Mouse (Mus musculus): ENCODE results near the gene Dgkg. TPM values are rescaled to one million over a fixed set of nuclear protein-coding genes. Genes with fewer than 3 reads are reported as not detected.

Dgkg gene
- total and polyA plus RNA-seq, 2 experiments from 2014 or later, result 6.1 to 12.5 TPM

GRCm38 (mm10) chr16:22460960-22461359 is 196.1 kb downstream of the Dgkg start:
- no peaks in the 10 kb centered on the region for H3K27me3 ChIP-seq (ENCODE audit: insufficient read depth, low read length)
- H3K36me3 ChIP-seq (ENCODE audit: insufficient read depth, low read length), result no peaks in the 10 kb centered on the region
- no peak overlapping the region for H3K4me2 ChIP-seq (ENCODE audit: low read depth, low read length)
- no peak overlapping the region for H3K4me3 ChIP-seq (ENCODE audit: low read length)
- DNase-seq (ENCODE audit: low spot score) (no peak), ATAC-seq (no peak)
- WGBS, result 85% methylated on average over 1 of the region's 1 CpGs
- no peak overlapping the region for H3K9ac ChIP-seq (replicated peaks; ENCODE audit: low read length)
- no peak for TF ChIP-seq CTCF (IDR thresholded peaks at IDR 0.05; ENCODE audit: low read depth)
- no peaks in the 10 kb centered on the region for H3K4me1 ChIP-seq (ENCODE audit: insufficient read depth, low read length)
- no peak overlapping the region for H3K27ac ChIP-seq
- no peaks in the 10 kb centered on the region for H3K9me3 ChIP-seq (ENCODE audit: low read length)

- Histone ChIP-seq H3K4me2 (ENCODE audit: low read depth, low read length) (no peak overlapping the region), H3K4me3 (ENCODE audit: low read length) (no peak overlapping the region), H3K27ac (no peak overlapping the region), H3K9me3 (ENCODE audit: low read length) (no peaks in the 10 kb centered on the region), H3K27me3 (ENCODE audit: insufficient read depth, low read length) (no peaks in the 10 kb centered on the region), H3K36me3 (ENCODE audit: insufficient read depth, low read length) (no peaks in the 10 kb centered on the region), H3K9ac (replicated peaks; ENCODE audit: low read length) (no peak overlapping the region), H3K4me1 (ENCODE audit: insufficient read depth, low read length) (no peaks in the 10 kb centered on the region)
- no peak for DNase-seq (ENCODE audit: low spot score)
- ATAC-seq, result no peak
- no peak for TF ChIP-seq CTCF (IDR thresholded peaks at IDR 0.05; ENCODE audit: low read depth)
- WGBS, result 89% methylated on average over 9 of the region's 9 CpGs
Observed at GRCm38 (mm10) chr16:22452082-22452481, 204.9 kb downstream of the Dgkg start.

GRCm38 (mm10) chr16:22448093-22448492 is 208.9 kb downstream of the Dgkg start:
- WGBS, result 59% methylated on average over 6 of the region's 6 CpGs
- no peak for DNase-seq (ENCODE audit: low spot score)
- H3K27me3 ChIP-seq (ENCODE audit: insufficient read depth, low read length), result no peaks in the 10 kb centered on the region
- no peak for ATAC-seq
- H3K4me2 ChIP-seq (ENCODE audit: low read depth, low read length), result no peak overlapping the region
- no peak for TF ChIP-seq CTCF (IDR thresholded peaks at IDR 0.05; ENCODE audit: low read depth)
- H3K36me3 ChIP-seq (ENCODE audit: insufficient read depth, low read length), result no peaks in the 10 kb centered on the region
- no peaks in the 10 kb centered on the region for H3K4me1 ChIP-seq (ENCODE audit: insufficient read depth, low read length)
- H3K4me3 ChIP-seq (ENCODE audit: low read length), result no peak overlapping the region
- no peaks in the 10 kb centered on the region for H3K9me3 ChIP-seq (ENCODE audit: low read length)
- no peak overlapping the region for H3K27ac ChIP-seq
- H3K9ac ChIP-seq (replicated peaks; ENCODE audit: low read length), result no peak overlapping the region

- no peak overlapping the region for H3K9ac ChIP-seq (replicated peaks; ENCODE audit: low read length)
- no peaks in the 10 kb centered on the region for H3K9me3 ChIP-seq (ENCODE audit: low read length)
- DNase-seq (ENCODE audit: low spot score) (no peak), ATAC-seq (no peak)
- H3K4me1 ChIP-seq (ENCODE audit: insufficient read depth, low read length), result 0 out of 2 replicates have a peak, but pooled peaks cover 9% of the 10 kb centered on the region
- WGBS, result 75% methylated on average over 6 of the region's 6 CpGs
- no peak overlapping the region for H3K4me3 ChIP-seq (ENCODE audit: low read length)
- no peak overlapping the region for H3K27ac ChIP-seq
- no peak for TF ChIP-seq CTCF (IDR thresholded peaks at IDR 0.05; ENCODE audit: low read depth)
- H3K36me3 ChIP-seq (ENCODE audit: insufficient read depth, low read length), result no peaks in the 10 kb centered on the region
- no peak overlapping the region for H3K4me2 ChIP-seq (ENCODE audit: low read depth, low read length)
- no peaks in the 10 kb centered on the region for H3K27me3 ChIP-seq (ENCODE audit: insufficient read depth, low read length)
Observed at GRCm38 (mm10) chr16:22444786-22445185, 212.2 kb downstream of the Dgkg start.

GRCm38 (mm10) chr16:22442202-22442601 is 214.8 kb downstream of the Dgkg start:
- Histone ChIP-seq H3K4me1 (ENCODE audit: insufficient read depth, low read length) (0 out of 2 replicates have a peak, but pooled peaks cover 9% of the 10 kb centered on the region), H3K9me3 (ENCODE audit: low read length) (no peaks in the 10 kb centered on the region), H3K36me3 (ENCODE audit: insufficient read depth, low read length) (no peaks in the 10 kb centered on the region), H3K27ac (no peak overlapping the region), H3K4me2 (ENCODE audit: low read depth, low read length) (no peak overlapping the region), H3K9ac (replicated peaks; ENCODE audit: low read length) (no peak overlapping the region), H3K4me3 (ENCODE audit: low read length) (no peak overlapping the region), H3K27me3 (ENCODE audit: insufficient read depth, low read length) (no peaks in the 10 kb centered on the region)
- no peak for TF ChIP-seq CTCF (IDR thresholded peaks at IDR 0.05; ENCODE audit: low read depth)
- DNase-seq (ENCODE audit: low spot score) (no peak), ATAC-seq (no peak)
- WGBS, result 25% methylated on average over 7 of the region's 7 CpGs

- Histone ChIP-seq H3K4me1 (ENCODE audit: insufficient read depth, low read length) (0 out of 2 replicates have a peak, but pooled peaks cover 9% of the 10 kb centered on the region), H3K4me3 (ENCODE audit: low read length) (no peak overlapping the region), H3K27me3 (ENCODE audit: insufficient read depth, low read length) (no peaks in the 10 kb centered on the region), H3K9ac (replicated peaks; ENCODE audit: low read length) (no peak overlapping the region), H3K36me3 (ENCODE audit: insufficient read depth, low read length) (no peaks in the 10 kb centered on the region), H3K27ac (no peak overlapping the region), H3K4me2 (ENCODE audit: low read depth, low read length) (no peak overlapping the region), H3K9me3 (ENCODE audit: low read length) (no peaks in the 10 kb centered on the region)
- WGBS, result 89% methylated on average over 4 of the region's 4 CpGs
- no peak for TF ChIP-seq CTCF (IDR thresholded peaks at IDR 0.05; ENCODE audit: low read depth)
- DNase-seq (ENCODE audit: low spot score), result no peak
- no peak for ATAC-seq
Observed at GRCm38 (mm10) chr16:22441317-22441716, 215.7 kb downstream of the Dgkg start.

GRCm38 (mm10) chr16:22440269-22440668 is 216.8 kb downstream of the Dgkg start:
- TF ChIP-seq CTCF (IDR thresholded peaks at IDR 0.05; ENCODE audit: low read depth), result peak; percentile 49
- WGBS, result 2% methylated on average over 18 of the region's 18 CpGs

More at GRCm38 (mm10) chr16:22440269-22440668, 216.8 kb downstream of the Dgkg start:
- H3K9me3 ChIP-seq (ENCODE audit: low read length), result no peaks in the 10 kb centered on the region
- DNase-seq (ENCODE audit: low spot score) (peak; percentile 76), ATAC-seq (no peak)
- H3K9ac ChIP-seq (replicated peaks; ENCODE audit: low read length), result peak overlapping the region; percentile 51
- peak overlapping the region; percentile 88 for H3K4me3 ChIP-seq (ENCODE audit: low read length)
- H3K4me2 ChIP-seq (ENCODE audit: low read depth, low read length), result peak overlapping the region; percentile 97
- peak overlapping the region; percentile 85 for H3K27ac ChIP-seq
- 0 out of 2 replicates have a peak, but pooled peaks cover 9% of the 10 kb centered on the region for H3K4me1 ChIP-seq (ENCODE audit: insufficient read depth, low read length)
- no peaks in the 10 kb centered on the region for H3K27me3 ChIP-seq (ENCODE audit: insufficient read depth, low read length)
- no peaks in the 10 kb centered on the region for H3K36me3 ChIP-seq (ENCODE audit: insufficient read depth, low read length)

Measured in hindbrain, postnatal 0 days (tissue).